17 mouse cellular contexts compared by ENCODE assay signal in genomic region chr4:129179560-129179959, GRCm38 (mm10). TPM values are rescaled to one million over a fixed set of nuclear protein-coding genes. Genes with fewer than 3 reads are reported as not detected.
DNase-seq lines count a peak whose midpoint lies in the region; ATAC-seq and TF ChIP-seq lines count a peak whose summit lies in the region.
"Had no signal": no experiment of that assay in that cellular context is flagged by ENCODE, and none has a peak within 500 bp of the region (broad histone marks: within the 10 kb centered on the region; RNA-seq: fewer than 3 reads in every experiment).

No protein-coding gene starts in this region.

- WGBS in kidney, postnatal 0 days: 45% methylated on average over 1 of the region's 1 CpGs
- 83% methylated on average over 1 of the region's 1 CpGs for WGBS in heart, embryonic 10.5 days

- H3K36me3 ChIP-seq in kidney, postnatal 0 days (ENCODE audit: insufficient read depth, low read length): peaks cover 22% of the 10 kb centered on the region; the same call in 1 of the 2 replicates
- H3K36me3 ChIP-seq in heart, embryonic 10.5 days: peaks cover 80% of the 10 kb centered on the region

- DNase-seq in cerebellum, adult 9-10 months: peak; percentile 50
- no peak for DNase-seq in cerebellum, postnatal 36 days
- peak; percentile 56 for DNase-seq in kidney, postnatal 0 days (ENCODE audit: low spot score)
- DNase-seq in kidney, adult 11 months: no peak
- peak; percentile 56 for DNase-seq in 416B (ENCODE audit: low read depth)
- no peak for DNase-seq in heart, embryonic 10.5 days (ENCODE audit: low spot score)
- DNase-seq in kidney, postnatal 36 days: no peak
- DNase-seq: cerebellum, adult 11-12 months; kidney, postnatal 14 days; lung, adult 18-20 months; right cerebral cortex, postnatal 14 days; thymus, postnatal 25 days had no signal

- H3K9ac ChIP-seq in kidney, postnatal 0 days (ENCODE audit: low read depth, low read length): no peak overlapping the region
- H3K9ac ChIP-seq: heart, embryonic 15.5 days had no signal

- no peaks in the 10 kb centered on the region for H3K27me3 ChIP-seq in kidney, postnatal 0 days (ENCODE audit: insufficient read depth, low read length)
- H3K27me3 ChIP-seq in heart, embryonic 10.5 days (ENCODE audit: insufficient read depth, poor library complexity, severe bottlenecking): no peaks in the 10 kb centered on the region
- H3K27me3 ChIP-seq: heart, embryonic 15.5 days; megakaryocyte, embryonic 14.5 days had no signal

- H3K4me1 ChIP-seq in kidney, postnatal 0 days (replicated peaks; ENCODE audit: insufficient read depth, low read length): no peaks in the 10 kb centered on the region
- no peaks in the 10 kb centered on the region for H3K4me1 ChIP-seq in heart, embryonic 10.5 days
- H3K4me1 ChIP-seq: heart, embryonic 15.5 days; megakaryocyte, embryonic 14.5 days had no signal

- no peak overlapping the region for H3K27ac ChIP-seq in kidney, postnatal 0 days
- no peak overlapping the region for H3K27ac ChIP-seq in heart, embryonic 10.5 days
- H3K27ac ChIP-seq: heart, embryonic 15.5 days had no signal

- no peak for ATAC-seq in kidney, postnatal 0 days (replicated peaks; ENCODE audit: low FRiP score, low read depth)
- 0 out of 2 replicates have a peak, but pooled peaks have one; percentile 39 for ATAC-seq in megakaryocyte progenitor cell, adult 5-6 weeks (replicated peaks; ENCODE audit: poor library complexity)
- ATAC-seq: inflammation-experienced regulatory T-cells, adult 6 months had no signal

- H3K4me3 ChIP-seq in kidney, postnatal 0 days (replicated peaks; ENCODE audit: low read depth, low read length): no peak overlapping the region
- H3K4me3 ChIP-seq in heart, embryonic 10.5 days: no peak overlapping the region
- H3K4me3 ChIP-seq: heart, embryonic 15.5 days; megakaryocyte, embryonic 14.5 days had no signal

- no peaks in the 10 kb centered on the region for H3K9me3 ChIP-seq in kidney, postnatal 0 days (replicated peaks; ENCODE audit: low read length)
- no peaks in the 10 kb centered on the region for H3K9me3 ChIP-seq in heart, embryonic 10.5 days
- H3K9me3 ChIP-seq: G1E; heart, embryonic 15.5 days; megakaryocyte, embryonic 14.5 days had no signal

- TF ChIP-seq CTCF in kidney, postnatal 0 days (IDR thresholded peaks at IDR 0.05; ENCODE audit: low read depth): peak; percentile 65

- H3K4me2 ChIP-seq in kidney, postnatal 0 days (ENCODE audit: low read length): no peak overlapping the region
- H3K4me2 ChIP-seq: heart, embryonic 15.5 days had no signal

RNA-seq across cellular contexts. Expression of gene S100pbp, which starts 10.0 kb away (rescaled TPM):
- 14.5 and 15.6 TPM in 2 replicates for polyA plus RNA-seq in kidney, postnatal 0 days (2015; fragmentation: Nextera tagmentation; extraction: Ambion mirVana)
- 25.1 and 42.6 TPM in 2 replicates for total RNA-seq in megakaryocyte progenitor cell, adult 5-6 weeks (2015)
- 13.2 and 23.5 TPM in 2 replicates for total RNA-seq in megakaryocyte progenitor cell, adult 5-6 weeks (2017)
- 19.9 and 20.1 TPM in 2 replicates for polyA plus RNA-seq in heart, embryonic 10.5 days (2016; fragmentation: Nextera tagmentation; extraction: Ambion mirVana)

RNA-seq across cellular contexts. Expression of gene Yars, which starts 10.0 kb away (rescaled TPM):
- 48.9 and 55.9 TPM in 2 replicates for polyA plus RNA-seq in kidney, postnatal 0 days (2015; fragmentation: Nextera tagmentation; extraction: Ambion mirVana)
- 25.2 and 28.0 TPM in 2 replicates for total RNA-seq in megakaryocyte progenitor cell, adult 5-6 weeks (2015)
- total RNA-seq in megakaryocyte progenitor cell, adult 5-6 weeks (2017): 55.3 and 60.7 TPM in 2 replicates
- 75.8 and 84.8 TPM in 2 replicates for polyA plus RNA-seq in heart, embryonic 10.5 days (2016; fragmentation: Nextera tagmentation; extraction: Ambion mirVana)

RNA-seq across cellular contexts. Expression of gene Fndc5, which starts 42.8 kb away (rescaled TPM):
- 5.9 and 6.3 TPM in 2 replicates for polyA plus RNA-seq in kidney, postnatal 0 days (2015; fragmentation: Nextera tagmentation; extraction: Ambion mirVana)
- total RNA-seq in megakaryocyte progenitor cell, adult 5-6 weeks (2015): not detected in 2 replicates
- not detected in 2 replicates for total RNA-seq in megakaryocyte progenitor cell, adult 5-6 weeks (2017)
- polyA plus RNA-seq in heart, embryonic 10.5 days (2016; fragmentation: Nextera tagmentation; extraction: Ambion mirVana): 3.3 and 3.9 TPM in 2 replicates

RNA-seq across cellular contexts. Expression of gene Hpca, which starts 57.7 kb away (rescaled TPM):
- polyA plus RNA-seq in kidney, postnatal 0 days (2015; fragmentation: Nextera tagmentation; extraction: Ambion mirVana): 0.94 and 1.0 TPM in 2 replicates
- not detected in 2 replicates for total RNA-seq in megakaryocyte progenitor cell, adult 5-6 weeks (2015)
- not detected in 2 replicates for total RNA-seq in megakaryocyte progenitor cell, adult 5-6 weeks (2017)
- polyA plus RNA-seq in heart, embryonic 10.5 days (2016; fragmentation: Nextera tagmentation; extraction: Ambion mirVana): 1.4 TPM in 1 of 2 replicates, not detected in the other
- total RNA-seq: G1E had no signal
- polyA plus RNA-seq: G1E; inflammation-experienced regulatory T-cells, adult 6 months had no signal

Comparison
In these comparisons a context has a peak if more than half of its experiments do, and no peak if none do; other contexts are left out.
1. DNase-seq: peak in cerebellum, adult 9-10 months (single experiment), kidney, postnatal 0 days (single experiment) and 416B (single experiment); none in cerebellum, postnatal 36 days (0 of 2), kidney, adult 11 months (single experiment), heart, embryonic 10.5 days (single experiment) and kidney, postnatal 36 days (0 of 2).